Mouse (Mus musculus) pancreas, adult 10 weeks (tissue): ENCODE measurements around the gene Krt76. TPM values are rescaled to one million over a fixed set of nuclear protein-coding genes. Genes with fewer than 3 reads are reported as not detected.

ENCODE experiments used
- polyA plus RNA-seq: library from polyadenylated mRNA; stranded (reverse); fragments of 350-450 nt; fragmentation: Illumina TruSeq; extraction: RNeasy Lipid Tissue Mini Kit (QIAGEN cat#74804); gene quantifications from one replicate; pipeline ENCODE4 v1.2.3, GENCODE M21; 2015; ENCODE audit warnings: low read depth, low replicate concordance; ENCODE audit not compliant: insufficient read depth

The Krt76 gene
- 0.35 TPM for polyA plus RNA-seq

DNA sequence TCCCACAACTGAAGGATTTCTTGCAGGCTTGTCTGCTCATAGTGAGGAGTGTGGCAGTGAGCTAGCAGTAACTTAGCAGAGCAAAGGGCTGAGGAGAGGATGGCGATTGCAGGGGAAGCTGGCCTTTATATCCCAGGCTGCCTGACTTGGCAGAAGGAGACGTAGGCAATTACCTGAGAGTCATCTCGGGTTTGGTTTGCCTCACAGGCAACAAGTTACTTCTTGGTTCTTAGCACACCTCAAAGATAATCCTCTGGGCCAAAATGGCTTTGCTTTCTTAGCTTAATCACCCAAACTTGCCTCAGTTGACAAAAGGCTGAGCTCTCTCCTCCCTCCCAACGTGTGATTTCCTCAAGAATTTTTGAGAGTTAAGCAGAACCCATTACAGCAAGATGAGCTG lies at the start of gene Krt76:
Gene Krt76 (minus strand): TSS at position 101 of the 400 bp plus-strand sequence.

DNA sequence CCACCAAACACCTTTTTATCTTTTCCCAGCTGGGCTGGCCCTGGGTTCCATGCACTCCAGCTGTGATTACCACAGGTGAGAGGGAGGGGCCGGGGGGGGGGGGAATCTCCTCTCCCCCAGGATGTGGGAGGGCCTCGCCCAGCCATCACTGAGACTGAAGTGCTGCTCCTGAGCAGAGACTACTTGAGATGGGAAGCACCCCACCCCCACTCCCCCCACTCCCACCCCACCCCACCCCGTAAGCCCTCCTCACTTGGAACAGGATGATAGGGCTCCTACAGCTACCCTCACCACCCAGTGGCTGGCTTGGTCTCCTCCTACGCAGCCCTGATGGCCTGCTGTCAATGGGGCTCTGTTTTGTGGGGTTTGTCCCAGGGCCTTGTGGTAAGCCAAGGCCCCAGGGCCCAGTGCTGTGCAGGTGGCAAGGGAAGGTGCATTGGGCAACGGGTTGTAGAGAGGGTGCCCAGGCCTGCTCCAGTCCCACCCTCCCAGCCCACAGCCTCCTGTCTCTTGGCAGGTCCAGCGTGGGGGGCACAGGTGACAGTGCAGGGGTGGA lies 47.6 kb upstream of the Krt76 start, which contains the start of gene Krt79:
Gene Krt79 (minus strand): TSS at position 51 of the 556 bp plus-strand sequence.

DNA sequence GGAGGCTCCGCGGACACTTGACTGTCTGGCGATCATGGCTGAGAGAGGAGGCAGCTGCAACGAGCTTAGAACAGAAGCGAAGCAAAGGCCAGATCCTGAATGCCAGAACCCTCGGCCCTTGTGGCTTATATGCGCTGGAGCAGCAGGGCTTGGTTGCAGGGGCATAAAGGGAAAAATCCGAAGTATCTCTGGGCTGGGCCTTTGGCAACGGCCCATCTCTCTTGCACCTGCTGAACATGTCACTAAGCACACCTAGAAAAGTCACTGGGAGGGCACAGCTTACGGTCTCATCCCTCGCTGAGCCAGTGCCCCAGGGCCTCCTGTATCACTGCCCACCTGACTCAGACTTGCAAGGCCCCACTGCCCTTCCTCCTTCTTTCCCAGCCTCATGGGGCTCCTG lies 31.9 kb upstream of the Krt76 start, which contains the start of gene Krt4:
Gene Krt4 (minus strand): TSS at position 101 of the 400 bp plus-strand sequence.

DNA sequence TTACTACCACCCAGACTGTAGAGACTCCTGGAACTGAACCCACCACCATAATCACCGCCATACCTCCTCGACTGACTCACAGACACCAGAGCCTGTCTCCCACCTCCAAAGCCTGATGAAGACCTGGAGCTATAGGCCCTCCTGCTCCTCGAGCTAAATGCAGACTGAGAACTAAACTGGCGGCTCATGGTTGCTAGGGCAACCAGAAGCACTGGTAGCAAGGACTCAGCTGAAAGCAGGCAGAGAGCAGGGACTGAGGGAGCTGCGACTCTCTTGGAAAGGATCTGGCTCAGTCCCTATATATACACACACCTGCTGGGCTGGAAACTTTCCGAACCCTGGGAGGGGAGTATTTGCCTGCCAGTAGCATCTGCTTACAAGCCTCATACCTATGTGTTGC lies 23.3 kb downstream of the Krt76 start, which contains the start of gene Krt77:
Gene Krt77 (minus strand): TSS at position 275 of the 400 bp plus-strand sequence.

GRCm38 (mm10) chr15:101850694-101851093 lies 42.0 kb downstream of the Krt76 start, which contains the start of gene Krt1:
TSS of gene Krt1 (minus strand) at chr15:101850794.

Other genes starting within 250 kb of the Krt76 start
- not detected for gene Gm5478, start 245.5 kb downstream of the Krt76 start, polyA plus RNA-seq
- gene Krt6b, start 212.6 kb downstream of the Krt76 start, polyA plus RNA-seq: not detected
- not detected for gene Krt6a, start 198.6 kb downstream of the Krt76 start, polyA plus RNA-seq
- not detected for gene Krt5, start 180.0 kb downstream of the Krt76 start, polyA plus RNA-seq
- gene Krt71, start 149.8 kb downstream of the Krt76 start, polyA plus RNA-seq: not detected
- gene Krt72, start 106.5 kb downstream of the Krt76 start, polyA plus RNA-seq: not detected
- not detected for gene Krt73, start 90.6 kb downstream of the Krt76 start, polyA plus RNA-seq
- gene Krt2, start 74.8 kb downstream of the Krt76 start, polyA plus RNA-seq: not detected
- not detected for gene Krt1, start 42.1 kb downstream of the Krt76 start, polyA plus RNA-seq
- not detected for gene Krt77, start 23.2 kb downstream of the Krt76 start, polyA plus RNA-seq
- not detected for gene Krt4, start 31.8 kb upstream of the Krt76 start, polyA plus RNA-seq
- not detected for gene Krt79, start 47.4 kb upstream of the Krt76 start, polyA plus RNA-seq
- gene Krt78, start 61.4 kb upstream of the Krt76 start, polyA plus RNA-seq: not detected
- gene Krt8, start 111.6 kb upstream of the Krt76 start, polyA plus RNA-seq: 48.8 TPM
- gene Krt18, start 135.3 kb upstream of the Krt76 start, polyA plus RNA-seq: 66.9 TPM
- 35.5 TPM for gene Eif4b, start 180.9 kb upstream of the Krt76 start, polyA plus RNA-seq
- gene Tns2, start 207.5 kb upstream of the Krt76 start, polyA plus RNA-seq: 62.5 TPM
- 11.0 TPM for gene Spryd3, start 243.3 kb upstream of the Krt76 start, polyA plus RNA-seq